ENCODE assay signal across 36 mouse cellular contexts in the genomic region with DNA sequence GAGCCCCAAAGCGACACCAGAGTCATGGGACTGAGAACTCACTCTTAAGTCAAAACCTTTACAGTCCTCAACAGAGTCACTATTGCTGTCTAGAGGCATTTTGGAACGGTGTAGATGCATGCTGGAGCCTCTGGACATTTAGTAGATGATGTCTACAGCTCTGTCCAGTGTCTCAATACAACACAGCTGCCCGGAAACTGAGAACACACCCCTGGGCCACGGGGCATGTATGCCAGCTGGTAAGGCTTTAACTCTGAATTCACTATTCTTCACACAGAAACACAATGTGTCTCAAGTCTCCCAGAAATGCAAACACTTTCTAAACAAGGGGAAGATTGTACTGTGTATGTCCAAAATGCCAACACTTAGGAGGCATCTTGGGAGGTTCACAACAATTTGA.
"Had no signal": no experiment of that assay in that cellular context is flagged by ENCODE, and none has a peak within 500 bp of the region (broad histone marks: within the 10 kb centered on the region; RNA-seq: fewer than 3 reads in every experiment).

No protein-coding gene starts in this region.

- H3K36me3 ChIP-seq: heart, embryonic 10.5 days; heart, embryonic 12.5 days; heart, embryonic 13.5 days; heart, embryonic 15.5 days; hindbrain, embryonic 10.5 days; hindbrain, embryonic 12.5 days; hindbrain, embryonic 13.5 days; hindbrain, embryonic 15.5 days; intestine, embryonic 15.5 days; kidney, embryonic 15.5 days had no signal

- H3K9ac ChIP-seq: heart, embryonic 12.5 days; heart, embryonic 13.5 days; heart, embryonic 15.5 days; hindbrain, embryonic 12.5 days; hindbrain, embryonic 13.5 days; hindbrain, embryonic 14.5 days; hindbrain, embryonic 15.5 days; intestine, embryonic 15.5 days; kidney, embryonic 15.5 days had no signal

- H3K4me1 ChIP-seq: heart, embryonic 10.5 days; intestine, embryonic 15.5 days had no signal

- H3K4me2 ChIP-seq: heart, embryonic 11.5 days; heart, embryonic 12.5 days; heart, embryonic 13.5 days; heart, embryonic 15.5 days; hindbrain, embryonic 12.5 days; hindbrain, embryonic 13.5 days; hindbrain, embryonic 14.5 days; hindbrain, embryonic 15.5 days; intestine, embryonic 15.5 days; kidney, embryonic 15.5 days had no signal

- H3K9me3 ChIP-seq: heart, embryonic 10.5 days; heart, embryonic 12.5 days; heart, embryonic 13.5 days; heart, embryonic 15.5 days; hindbrain, embryonic 10.5 days; hindbrain, embryonic 12.5 days; hindbrain, embryonic 13.5 days; hindbrain, embryonic 15.5 days; intestine, embryonic 15.5 days; kidney, embryonic 15.5 days had no signal

- H3K27ac ChIP-seq: heart, adult 2 months; heart, embryonic 10.5 days; heart, embryonic 13.5 days; heart, embryonic 15.5 days; hindbrain, embryonic 10.5 days; hindbrain, embryonic 12.5 days; hindbrain, embryonic 13.5 days; hindbrain, embryonic 14.5 days; hindbrain, embryonic 15.5 days; hindbrain, postnatal 0 days; intestine, embryonic 15.5 days; kidney, embryonic 15.5 days; kidney, postnatal 0 days; layer of hippocampus, adult 2 months had no signal

- DNase-seq: heart, adult 18-20 months; heart, adult 2 months; heart, postnatal 10 days; heart, postnatal 14 days; heart, postnatal 36 days; heart, postnatal 4 days; kidney, adult 11 months; kidney, adult 18-20 months; kidney, adult 2 months; kidney, adult 8-10 months; kidney, adult 9 months; kidney, postnatal 10 days; kidney, postnatal 14 days; kidney, postnatal 25 days; kidney, postnatal 36 days; kidney, postnatal 4 days; layer of hippocampus, adult 9-11 months had no signal

- H3K27me3 ChIP-seq: heart, embryonic 12.5 days; heart, embryonic 13.5 days; heart, embryonic 15.5 days; hindbrain, embryonic 12.5 days; hindbrain, embryonic 13.5 days; hindbrain, embryonic 15.5 days; intestine, embryonic 15.5 days; kidney, embryonic 15.5 days had no signal

- H3K4me3 ChIP-seq: heart, adult 2 months; heart, embryonic 10.5 days; heart, embryonic 12.5 days; heart, embryonic 13.5 days; heart, embryonic 15.5 days; hindbrain, embryonic 10.5 days; hindbrain, embryonic 12.5 days; hindbrain, embryonic 13.5 days; hindbrain, embryonic 15.5 days; intestine, embryonic 15.5 days; kidney, embryonic 15.5 days; layer of hippocampus, adult 2 months had no signal

- ATAC-seq: hindbrain, embryonic 16.5 days; hindbrain, postnatal 0 days; inflammation-experienced regulatory T-cells, adult 6 months; intestine, embryonic 15.5 days; intestine, embryonic 16.5 days; intestine, postnatal 0 days had no signal
